Mouse (Mus musculus) MEL (cell line): ENCODE data around the gene Cenpm.

Experiments used
- CTCF ChIP-seq, 3 experiments: IDR thresholded peaks in 2 of 3; conservative IDR thresholded peaks in 1 of 3; 2 replicates each; pipeline ENCODE4 v1.5.1; 2011 to 2012; ENCODE audit warnings: low read length in 3 of 3, low read depth in 2 of 3, mild to moderate bottlenecking in 2 of 3, improper control_type of control experiment in 1 of 3, inconsistent platforms in 1 of 3, mixed read lengths in 1 of 3, moderate library complexity in 1 of 3; ENCODE audit not compliant: control insufficient read depth in 1 of 3, insufficient read depth in 1 of 3, poor library complexity in 1 of 3, severe bottlenecking in 1 of 3
- GABPA ChIP-seq: IDR thresholded peaks from 2 replicates; pipeline ENCODE4 v1.6.1; 2012; ENCODE audit warnings: low read depth, mild to moderate bottlenecking, inconsistent platforms, low read length, improper control_type of control experiment, moderate library complexity
- POLR2A ChIP-seq, 2 experiments: IDR thresholded peaks; 2 replicates each; pipeline ENCODE4 v1.6.1; 2011 to 2012; ENCODE audit warnings: low read length in 2 of 2, mild to moderate bottlenecking in 2 of 2, control low read depth in 1 of 2, improper control_type of control experiment in 1 of 2, low read depth in 1 of 2, moderate library complexity in 1 of 2; ENCODE audit not compliant: control insufficient read depth in 1 of 2, insufficient read depth in 1 of 2, poor library complexity in 1 of 2
- ZKSCAN1 ChIP-seq: IDR thresholded peaks from 2 replicates; pipeline ENCODE4 v1.6.1; 2012; ENCODE audit warnings: low read depth, mild to moderate bottlenecking, inconsistent platforms, low read length, improper control_type of control experiment, moderate library complexity
- ZMIZ1 ChIP-seq: IDR thresholded peaks from 2 replicates; pipeline ENCODE4 v1.6.1; 2012; ENCODE audit warnings: low read depth, mild to moderate bottlenecking, inconsistent platforms, low read length, improper control_type of control experiment, moderate library complexity

DNA sequence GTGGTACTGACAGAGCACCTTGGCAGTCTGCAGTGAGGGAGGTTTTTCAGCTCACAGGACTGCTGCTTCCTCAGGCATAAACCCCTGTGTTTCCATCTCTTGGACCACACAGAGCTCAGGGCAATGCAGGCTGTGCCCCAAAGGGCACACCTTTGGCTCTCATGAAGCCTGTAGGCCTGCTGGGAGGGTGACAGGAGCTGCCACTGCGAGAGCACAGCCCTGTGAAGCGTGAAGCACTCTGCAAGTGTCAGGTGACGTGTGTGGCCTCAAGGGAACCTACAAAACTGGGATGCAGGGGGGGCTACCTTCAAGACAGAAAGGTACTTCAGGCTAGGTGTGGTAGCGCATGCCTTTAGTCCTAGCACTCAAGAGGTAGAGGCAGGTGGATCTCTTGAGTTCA lies 11.9 kb downstream of the Cenpm start:
- no peak for TF ChIP-seq POLR2A (IDR thresholded peaks at IDR 0.05; ENCODE audit: control insufficient read depth in 1 of 2, insufficient read depth in 1 of 2, low read depth in 1 of 2, low read length in 2 of 2, poor library complexity in 1 of 2)
- TF ChIP-seq ZKSCAN1, result no peak
- no peak for TF ChIP-seq GABPA
- no peak for TF ChIP-seq CTCF (IDR thresholded peaks at IDR 0.05 in 2 of 3, conservative IDR thresholded peaks at IDR 0.05 in 1 of 3; ENCODE audit: control insufficient read depth in 1 of 3, insufficient read depth in 1 of 3, low read depth in 2 of 3, low read length in 3 of 3, poor library complexity in 1 of 3, severe bottlenecking in 1 of 3)
- TF ChIP-seq ZMIZ1, result no peak
